Mouse (Mus musculus): ENCODE results near the gene Adnp. TPM values are rescaled to one million over a fixed set of nuclear protein-coding genes. Genes with fewer than 3 reads are reported as not detected.

Gene Adnp
- polyA plus RNA-seq, 1 experiment from 2014 or later: 1.5 TPM

- no peak overlapping the region for H3K27ac ChIP-seq
- H3K36me3 ChIP-seq: peaks cover 27% of the 10 kb centered on the region
- ATAC-seq (replicated peaks; ENCODE audit: low FRiP score): no peak
- H3K4me1 ChIP-seq: peaks cover 31% of the 10 kb centered on the region
- H3K9me3 ChIP-seq (replicated peaks): no peaks in the 10 kb centered on the region
- no peak overlapping the region for H3K4me2 ChIP-seq
- no peaks in the 10 kb centered on the region for H3K27me3 ChIP-seq
- 89% methylated on average over 5 of the region's 5 CpGs for WGBS
- no peak overlapping the region for H3K4me3 ChIP-seq (replicated peaks)
- H3K9ac ChIP-seq: no peak overlapping the region
These were observed 26.4 kb upstream of the Adnp start for GRCm38 (mm10) chr2:168233286-168233685.

- Histone ChIP-seq H3K4me2 (peak overlapping the region; percentile 99), H3K27ac (no peak overlapping the region), H3K9ac (peak overlapping the region; percentile 78), H3K4me3 (replicated peaks) (peak overlapping the region; percentile 68), H3K9me3 (replicated peaks) (no peaks in the 10 kb centered on the region), H3K36me3 (peaks cover 33% of the 10 kb centered on the region), H3K27me3 (no peaks in the 10 kb centered on the region), H3K4me1 (peaks cover 39% of the 10 kb centered on the region)
- WGBS: 64% methylated on average over 33 of the region's 33 CpGs
- no peak for ATAC-seq (replicated peaks; ENCODE audit: low FRiP score)
These were observed 24.5 kb upstream of the Adnp start for GRCm38 (mm10) chr2:168231471-168231829.

- H3K36me3 ChIP-seq: peaks cover 38% of the 10 kb centered on the region
- peak overlapping the region; percentile 78 for H3K9ac ChIP-seq
- 3% methylated on average over 87 of the region's 105 CpGs for WGBS
- peak overlapping the region; percentile 99 for H3K4me2 ChIP-seq
- H3K4me3 ChIP-seq (replicated peaks): peak overlapping the region; percentile 68
- H3K4me1 ChIP-seq: peaks cover 39% of the 10 kb centered on the region
- H3K27ac ChIP-seq: peak overlapping the region; percentile 98
- H3K9me3 ChIP-seq (replicated peaks): no peaks in the 10 kb centered on the region
- peak; percentile 69 for ATAC-seq (replicated peaks; ENCODE audit: low FRiP score)
- H3K27me3 ChIP-seq: no peaks in the 10 kb centered on the region
These were observed 24.0 kb upstream of the Adnp start for GRCm38 (mm10) chr2:168230773-168231470.

GRCm38 (mm10) chr2:168230026-168230728 lies 23.3 kb upstream of the Adnp start, which contains the start of the genes Gm20716, Dpm1 and Mocs3:
Gene Gm20716, minus strand, starts transcription at chr2:168230364.
Gene Dpm1, minus strand, starts transcription at chr2:168230591.
Gene Mocs3, plus strand, starts transcription at chr2:168230622.
- ATAC-seq (replicated peaks; ENCODE audit: low FRiP score): peak; percentile 85
- WGBS: under 1% methylated on average over 73 of the region's 73 CpGs
- peak within 1 kb of the TSS; percentile 99 for H3K4me2 ChIP-seq
- no peaks in the 10 kb centered on the region for H3K27me3 ChIP-seq
- peaks cover 45% of the 10 kb centered on the region for H3K36me3 ChIP-seq
- peak within 1 kb of the TSS; percentile 98 for H3K27ac ChIP-seq
- peaks cover 39% of the 10 kb centered on the region for H3K4me1 ChIP-seq
- no peaks in the 10 kb centered on the region for H3K9me3 ChIP-seq (replicated peaks)
- H3K4me3 ChIP-seq (replicated peaks): peak within 1 kb of the TSS; percentile 68
- peak within 1 kb of the TSS; percentile 78 for H3K9ac ChIP-seq

- H3K9me3 ChIP-seq (replicated peaks): no peaks in the 10 kb centered on the region
- peak overlapping the region; percentile 68 for H3K4me3 ChIP-seq (replicated peaks)
- H3K36me3 ChIP-seq: peaks cover 51% of the 10 kb centered on the region
- peaks cover 39% of the 10 kb centered on the region for H3K4me1 ChIP-seq
- WGBS: 19% methylated on average over 41 of the region's 41 CpGs
- H3K27ac ChIP-seq: 0 out of 2 replicates have a peak overlapping the region, but pooled peaks have one; percentile 98
- peak overlapping the region; percentile 99 for H3K4me2 ChIP-seq
- no peaks in the 10 kb centered on the region for H3K27me3 ChIP-seq
- no peak; the same call in 1 of the 2 replicates for ATAC-seq (replicated peaks; ENCODE audit: low FRiP score)
- H3K9ac ChIP-seq: peak overlapping the region; percentile 78
These were observed 22.5 kb upstream of the Adnp start for GRCm38 (mm10) chr2:168229116-168230025.

GRCm38 (mm10) chr2:168223326-168223725 lies 16.4 kb upstream of the Adnp start:
- Histone ChIP-seq H3K9ac (no peak overlapping the region), H3K4me1 (peaks cover 8% of the 10 kb centered on the region), H3K27me3 (no peaks in the 10 kb centered on the region), H3K27ac (no peak overlapping the region), H3K36me3 (peaks cover 79% of the 10 kb centered on the region), H3K9me3 (replicated peaks) (no peaks in the 10 kb centered on the region), H3K4me2 (no peak overlapping the region), H3K4me3 (replicated peaks) (no peak overlapping the region)
- no peak for ATAC-seq (replicated peaks; ENCODE audit: low FRiP score)
- WGBS: 88% methylated on average over 6 of the region's 6 CpGs

- H3K9me3 ChIP-seq (replicated peaks): no peaks in the 10 kb centered on the region
- no peak overlapping the region for H3K4me3 ChIP-seq (replicated peaks)
- no peak overlapping the region for H3K9ac ChIP-seq
- H3K4me1 ChIP-seq: no peaks in the 10 kb centered on the region
- no peak for ATAC-seq (replicated peaks; ENCODE audit: low FRiP score)
- H3K4me2 ChIP-seq: no peak overlapping the region
- no peak overlapping the region for H3K27ac ChIP-seq
- no peaks in the 10 kb centered on the region for H3K27me3 ChIP-seq
- peaks cover 95% of the 10 kb centered on the region for H3K36me3 ChIP-seq
- 51% methylated on average over 5 of the region's 5 CpGs for WGBS
These were observed 7.0 kb upstream of the Adnp start for GRCm38 (mm10) chr2:168213788-168214397.

- peaks cover 17% of the 10 kb centered on the region for H3K4me1 ChIP-seq
- H3K9me3 ChIP-seq (replicated peaks): no peaks in the 10 kb centered on the region
- no peaks in the 10 kb centered on the region for H3K27me3 ChIP-seq
- H3K4me2 ChIP-seq: no peak overlapping the region
- H3K9ac ChIP-seq: no peak overlapping the region
- ATAC-seq (replicated peaks; ENCODE audit: low FRiP score): peak; percentile 7; the same call in 1 of the 2 replicates
- peak overlapping the region; percentile 99 for H3K27ac ChIP-seq
- H3K36me3 ChIP-seq: peaks cover 63% of the 10 kb centered on the region
- no peak overlapping the region for H3K4me3 ChIP-seq (replicated peaks)
- 95% methylated on average over 3 of the region's 3 CpGs for WGBS
These were observed 971 bp upstream of the Adnp start for GRCm38 (mm10) chr2:168207883-168208282.

- H3K4me2 ChIP-seq: peak overlapping the region; percentile 65
- WGBS: under 1% methylated on average over 45 of the region's 49 CpGs
- no peaks in the 10 kb centered on the region for H3K27me3 ChIP-seq
- ATAC-seq (replicated peaks; ENCODE audit: low FRiP score): peak; percentile 16; the same call in 1 of the 2 replicates
- H3K4me3 ChIP-seq (replicated peaks): peak overlapping the region; percentile 100
- H3K9ac ChIP-seq: peak overlapping the region; percentile 100
- H3K9me3 ChIP-seq (replicated peaks): no peaks in the 10 kb centered on the region
- peak overlapping the region; percentile 99 for H3K27ac ChIP-seq
- H3K36me3 ChIP-seq: peaks cover 59% of the 10 kb centered on the region
- peaks cover 24% of the 10 kb centered on the region for H3K4me1 ChIP-seq
These were observed 956 bp downstream of the Adnp start for GRCm38 (mm10) chr2:168205681-168206631.

GRCm38 (mm10) chr2:168205265-168205664 lies 1.6 kb downstream of the Adnp start:
- Histone ChIP-seq H3K4me3 (replicated peaks) (peak overlapping the region; percentile 100), H3K4me1 (peaks cover 30% of the 10 kb centered on the region), H3K4me2 (peak overlapping the region; percentile 65), H3K9ac (peak overlapping the region; percentile 100), H3K27me3 (no peaks in the 10 kb centered on the region), H3K36me3 (peaks cover 59% of the 10 kb centered on the region), H3K27ac (peak overlapping the region; percentile 99), H3K9me3 (replicated peaks) (no peaks in the 10 kb centered on the region)
- 4% methylated on average over 6 of the region's 6 CpGs for WGBS
- peak; percentile 46 for ATAC-seq (replicated peaks; ENCODE audit: low FRiP score)

All from kidney, embryonic 15.5 days (tissue).